ENCODE assay signal across 8 mouse cellular contexts in the genomic region with DNA sequence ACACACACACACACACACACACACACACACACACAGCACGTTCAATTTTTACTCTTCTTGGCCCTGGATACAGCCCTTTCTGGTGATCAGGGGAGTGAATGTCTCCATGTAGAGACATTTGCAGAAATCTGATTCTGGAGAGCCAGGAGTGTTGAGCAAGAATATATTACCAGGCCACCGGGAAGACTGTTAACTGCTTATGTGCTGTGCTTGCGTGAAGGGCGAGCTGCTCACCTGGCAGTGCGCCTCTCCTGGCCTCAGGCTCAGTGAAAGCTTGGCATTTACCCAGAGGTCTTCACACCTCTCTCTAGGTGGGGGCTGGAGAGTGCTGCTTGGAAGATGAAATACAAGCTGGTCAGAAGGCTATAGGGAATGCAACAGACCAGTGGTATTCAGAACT.
A peak's percentile ranks its signal among the peaks of the same experiment; 100 is the strongest.
DNase-seq lines count a peak whose midpoint lies in the region; ATAC-seq and TF ChIP-seq lines count a peak whose summit lies in the region.

No protein-coding gene starts in this region.

- H3K27ac ChIP-seq in lung, embryonic 15.5 days, result no peak overlapping the region
- H3K27ac ChIP-seq in hindbrain, embryonic 12.5 days, result peak overlapping the region; percentile 83
- H3K27ac ChIP-seq in limb, embryonic 12.5 days, result peak overlapping the region; percentile 67
- H3K27ac ChIP-seq in stomach, postnatal 0 days (replicated peaks), result no peak overlapping the region
- H3K27ac ChIP-seq in layer of hippocampus, adult 2 months, result no peak overlapping the region

- no peaks in the 10 kb centered on the region for H3K9me3 ChIP-seq in lung, embryonic 15.5 days
- no peaks in the 10 kb centered on the region for H3K9me3 ChIP-seq in hindbrain, embryonic 12.5 days (replicated peaks)
- no peaks in the 10 kb centered on the region for H3K9me3 ChIP-seq in limb, embryonic 12.5 days
- H3K9me3 ChIP-seq in stomach, postnatal 0 days (ENCODE audit: control insufficient read depth, low read length), result no peaks in the 10 kb centered on the region

- DNase-seq in lung, postnatal 14 days, result no peak
- peak; percentile 21 for DNase-seq in stomach, postnatal 0 days (ENCODE audit: low spot score)
- no peak for DNase-seq in layer of hippocampus, adult 18-20 months (ENCODE audit: low spot score in 2 of 2)
- DNase-seq in layer of hippocampus, adult 2 months (ENCODE audit: low spot score in 2 of 2), result no peak
- no peak for DNase-seq in gastrocnemius, postnatal 4 days (ENCODE audit: low spot score in 2 of 2)

- 29% methylated on average over 5 of the region's 5 CpGs for WGBS in lung, embryonic 15.5 days
- WGBS in hindbrain, embryonic 12.5 days, result 47% methylated on average over 5 of the region's 5 CpGs
- WGBS in limb, embryonic 12.5 days, result 9% methylated on average over 5 of the region's 5 CpGs
- WGBS in stomach, postnatal 0 days, result 24% methylated on average over 5 of the region's 5 CpGs

- TF ChIP-seq EP300 in stomach, postnatal 0 days (optimal IDR thresholded peaks at IDR 0.05), result no peak

- TF ChIP-seq CTCF in stomach, postnatal 0 days (IDR thresholded peaks at IDR 0.05; ENCODE audit: low read depth), result no peak
- TF ChIP-seq CTCF in layer of hippocampus, adult 2 months (conservative IDR thresholded peaks at IDR 0.05), result no peak

- peak; percentile 60; the same call in 1 of the 2 replicates for ATAC-seq in lung, embryonic 15.5 days (ENCODE audit: borderline replicate concordance, extremely low read depth, low FRiP score, low TSS enrichment)
- peak; percentile 58; the same call in 1 of the 2 replicates for ATAC-seq in hindbrain, embryonic 12.5 days (ENCODE audit: low FRiP score)
- ATAC-seq in limb, embryonic 12.5 days (ENCODE audit: insufficient number of reproducible peaks, insufficient read depth, low FRiP score, low TSS enrichment, low read depth), result peak; percentile 60; the same call in 1 of the 2 replicates
- no peak for ATAC-seq in stomach, postnatal 0 days (ENCODE audit: low FRiP score, low TSS enrichment)

- H3K27me3 ChIP-seq in lung, embryonic 15.5 days, result no peaks in the 10 kb centered on the region
- 0 out of 2 replicates have a peak, but pooled peaks cover 3% of the 10 kb centered on the region for H3K27me3 ChIP-seq in hindbrain, embryonic 12.5 days
- H3K27me3 ChIP-seq in limb, embryonic 12.5 days, result no peaks in the 10 kb centered on the region
- no peaks in the 10 kb centered on the region for H3K27me3 ChIP-seq in stomach, postnatal 0 days (ENCODE audit: control insufficient read depth, insufficient read depth, low read length)

- H3K4me1 ChIP-seq in lung, embryonic 15.5 days, result peaks cover 7% of the 10 kb centered on the region
- H3K4me1 ChIP-seq in hindbrain, embryonic 12.5 days, result peaks cover 10% of the 10 kb centered on the region; the same call in 1 of the 2 replicates
- H3K4me1 ChIP-seq in limb, embryonic 12.5 days (replicated peaks), result peaks cover 29% of the 10 kb centered on the region
- no peaks in the 10 kb centered on the region for H3K4me1 ChIP-seq in stomach, postnatal 0 days (replicated peaks; ENCODE audit: control insufficient read depth, insufficient read depth)

- no peak overlapping the region for H3K4me3 ChIP-seq in lung, embryonic 15.5 days
- no peak overlapping the region for H3K4me3 ChIP-seq in hindbrain, embryonic 12.5 days
- no peak overlapping the region for H3K4me3 ChIP-seq in limb, embryonic 12.5 days (replicated peaks)
- no peak overlapping the region for H3K4me3 ChIP-seq in stomach, postnatal 0 days (ENCODE audit: low read depth, low read length)
- H3K4me3 ChIP-seq in layer of hippocampus, adult 2 months, result no peak overlapping the region

- H3K4me2 ChIP-seq in lung, embryonic 15.5 days, result peak overlapping the region; percentile 54
- H3K4me2 ChIP-seq in hindbrain, embryonic 12.5 days (replicated peaks), result peak overlapping the region; percentile 49
- H3K4me2 ChIP-seq in limb, embryonic 12.5 days, result peak overlapping the region; percentile 55
- no peak overlapping the region for H3K4me2 ChIP-seq in stomach, postnatal 0 days (replicated peaks; ENCODE audit: low read depth)

- H3K9ac ChIP-seq in lung, embryonic 15.5 days, result no peak overlapping the region
- no peak overlapping the region; the same call in 1 of the 2 replicates for H3K9ac ChIP-seq in hindbrain, embryonic 12.5 days
- H3K9ac ChIP-seq in limb, embryonic 12.5 days (replicated peaks), result no peak overlapping the region
- H3K9ac ChIP-seq in stomach, postnatal 0 days (ENCODE audit: low read length), result no peak overlapping the region

- no peaks in the 10 kb centered on the region for H3K36me3 ChIP-seq in lung, embryonic 15.5 days
- no peaks in the 10 kb centered on the region for H3K36me3 ChIP-seq in hindbrain, embryonic 12.5 days
- H3K36me3 ChIP-seq in limb, embryonic 12.5 days, result no peaks in the 10 kb centered on the region
- H3K36me3 ChIP-seq in stomach, postnatal 0 days (ENCODE audit: control insufficient read depth, insufficient read depth, low read length), result no peaks in the 10 kb centered on the region

Comparison
In these comparisons a context has a peak if more than half of its experiments do, and no peak if none do; other contexts are left out.
1. H3K27ac ChIP-seq: peak in hindbrain, embryonic 12.5 days (single experiment) and limb, embryonic 12.5 days (single experiment); none in lung, embryonic 15.5 days (single experiment), stomach, postnatal 0 days (single experiment) and layer of hippocampus, adult 2 months (single experiment).